Mouse (Mus musculus): ENCODE results near the gene Gcgr. TPM values are rescaled to one million over a fixed set of nuclear protein-coding genes. Genes with fewer than 3 reads are reported as not detected.
"Not testable (repeated sequence)": the region's sequence is repeated elsewhere in the genome, so short reads cannot be mapped to it uniquely, and the experiment has no call there.

The Gcgr gene
- total RNA-seq, 1 experiment, result 0.40 TPM

DNA sequence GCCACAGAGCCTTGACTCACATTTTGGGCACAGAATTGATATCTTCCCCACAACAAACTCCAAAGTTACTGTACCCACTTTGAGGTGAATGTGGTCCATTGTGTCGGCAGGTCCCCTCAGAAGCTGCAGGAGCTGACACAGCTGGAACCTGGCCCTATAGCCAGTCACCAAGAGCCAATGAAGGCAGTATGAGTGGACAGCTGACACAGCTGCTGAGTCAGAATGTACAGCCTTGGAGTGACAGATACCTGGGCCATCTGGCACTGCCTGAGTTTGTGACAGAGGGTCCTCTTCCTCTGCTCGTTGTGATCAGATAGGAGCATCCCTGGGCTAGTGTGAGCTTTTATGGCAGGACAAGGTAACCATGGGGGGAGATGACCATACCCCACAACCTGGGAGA lies 24.8 kb downstream of the Gcgr start:
- no peak overlapping the region for H3K4me3 ChIP-seq (ENCODE audit: insufficient read depth in 1 of 2, low read depth in 1 of 2, low read length in 2 of 2, poor library complexity in 1 of 2, severe bottlenecking in 1 of 2)
- H3K9ac ChIP-seq (ENCODE audit: insufficient read depth, low read depth, low read length, poor library complexity, severe bottlenecking), result no peak overlapping the region
- DNase-seq (ENCODE audit: low read depth, low spot score), result no peak
- no peaks in the 10 kb centered on the region for H3K9me3 ChIP-seq (ENCODE audit: control insufficient read depth, insufficient read depth, low read depth, low read length)
- H3K4me1 ChIP-seq (ENCODE audit: control insufficient read depth in 2 of 2, insufficient read depth in 2 of 2, low read length in 2 of 2, poor library complexity in 1 of 2), result peaks cover 0 to 5% of the 10 kb centered on the region in 2 experiments; a peak in 1 of 4 replicates
- no peak overlapping the region for H3K27ac ChIP-seq (ENCODE audit: insufficient read depth, low read depth, low read length, poor library complexity, severe bottlenecking)
- in situ Hi-C loops (cut with MboI; ENCODE audit: low sequenced_read_pairs in 2 of 2, unreplicated experiment in 2 of 2), result no loop called here
- peaks cover 6% of the 10 kb centered on the region for H3K36me3 ChIP-seq (ENCODE audit: control insufficient read depth, insufficient read depth, low read length, poor library complexity, severe bottlenecking)
- TF ChIP-seq HCFC1 (IDR thresholded peaks at IDR 0.05; ENCODE audit: borderline replicate concordance, insufficient read depth, low read length) (no peak), CHD2 (IDR thresholded peaks at IDR 0.05; ENCODE audit: low read depth, low read length) (no peak), ZNF384 (IDR thresholded peaks at IDR 0.05; ENCODE audit: low read depth, low read length) (no peak), ZC3H11A (IDR thresholded peaks at IDR 0.05; ENCODE audit: borderline replicate concordance, low read depth, low read length) (no peak), MAFK (IDR thresholded peaks at IDR 0.05; ENCODE audit: insufficient read depth, low read depth, low read length) (no peak)

- H3K4me3 ChIP-seq (ENCODE audit: insufficient read depth in 1 of 2, low read depth in 1 of 2, low read length in 2 of 2, poor library complexity in 1 of 2, severe bottlenecking in 1 of 2); DNase-seq (ENCODE audit: low read depth, low spot score); H3K9ac ChIP-seq (ENCODE audit: insufficient read depth, low read depth, low read length, poor library complexity, severe bottlenecking); H3K27ac ChIP-seq (ENCODE audit: insufficient read depth, low read depth, low read length, poor library complexity, severe bottlenecking); in situ Hi-C loops (cut with MboI; ENCODE audit: low sequenced_read_pairs in 2 of 2, unreplicated experiment in 2 of 2); H3K4me1 ChIP-seq (ENCODE audit: control insufficient read depth in 2 of 2, insufficient read depth in 2 of 2, low read length in 2 of 2, poor library complexity in 1 of 2); H3K9me3 ChIP-seq (ENCODE audit: control insufficient read depth, insufficient read depth, low read depth, low read length): not testable (repeated sequence)
- TF ChIP-seq ZNF384 (IDR thresholded peaks at IDR 0.05; ENCODE audit: low read depth, low read length), result peak; percentile 74
- peaks cover 40% of the 10 kb centered on the region for H3K36me3 ChIP-seq (ENCODE audit: control insufficient read depth, insufficient read depth, low read length, poor library complexity, severe bottlenecking)
These were observed 28.3 kb downstream of the Gcgr start for GRCm38 (mm10) chr11:120558843-120559242.

- no peak overlapping the region for H3K9ac ChIP-seq (ENCODE audit: insufficient read depth, low read depth, low read length, poor library complexity, severe bottlenecking)
- H3K27ac ChIP-seq (ENCODE audit: insufficient read depth, low read depth, low read length, poor library complexity, severe bottlenecking), result no peak overlapping the region
- H3K4me1 ChIP-seq (ENCODE audit: control insufficient read depth in 2 of 2, insufficient read depth in 2 of 2, low read length in 2 of 2, poor library complexity in 1 of 2), result no peaks in the 10 kb centered on the region
- H3K36me3 ChIP-seq (ENCODE audit: control insufficient read depth, insufficient read depth, low read length, poor library complexity, severe bottlenecking), result peaks cover 54% of the 10 kb centered on the region
- no peak overlapping the region for H3K4me3 ChIP-seq (ENCODE audit: insufficient read depth in 1 of 2, low read depth in 1 of 2, low read length in 2 of 2, poor library complexity in 1 of 2, severe bottlenecking in 1 of 2)
- in situ Hi-C loops (cut with MboI; ENCODE audit: low sequenced_read_pairs in 2 of 2, unreplicated experiment in 2 of 2), result no loop called here
- DNase-seq (ENCODE audit: low read depth, low spot score), result no peak
- no peaks in the 10 kb centered on the region for H3K9me3 ChIP-seq (ENCODE audit: control insufficient read depth, insufficient read depth, low read depth, low read length)
- TF ChIP-seq MAFK (IDR thresholded peaks at IDR 0.05; ENCODE audit: insufficient read depth, low read depth, low read length) (no peak), ZC3H11A (IDR thresholded peaks at IDR 0.05; ENCODE audit: borderline replicate concordance, low read depth, low read length) (no peak), HCFC1 (IDR thresholded peaks at IDR 0.05; ENCODE audit: borderline replicate concordance, insufficient read depth, low read length) (no peak), CHD2 (IDR thresholded peaks at IDR 0.05; ENCODE audit: low read depth, low read length) (no peak), ZNF384 (IDR thresholded peaks at IDR 0.05; ENCODE audit: low read depth, low read length) (no peak)
These were observed 30.6 kb downstream of the Gcgr start for GRCm38 (mm10) chr11:120560952-120561728.

GRCm38 (mm10) chr11:120562949-120563348 lies 32.5 kb downstream of the Gcgr start:
- Histone ChIP-seq H3K9me3 (ENCODE audit: control insufficient read depth, insufficient read depth, low read depth, low read length) (no peaks in the 10 kb centered on the region), H3K36me3 (ENCODE audit: control insufficient read depth, insufficient read depth, low read length, poor library complexity, severe bottlenecking) (peaks cover 68% of the 10 kb centered on the region), H3K4me1 (ENCODE audit: control insufficient read depth in 2 of 2, insufficient read depth in 2 of 2, low read length in 2 of 2, poor library complexity in 1 of 2) (no peaks in the 10 kb centered on the region), H3K27ac (ENCODE audit: insufficient read depth, low read depth, low read length, poor library complexity, severe bottlenecking) (no peak overlapping the region), H3K4me3 (ENCODE audit: insufficient read depth in 1 of 2, low read depth in 1 of 2, low read length in 2 of 2, poor library complexity in 1 of 2, severe bottlenecking in 1 of 2) (no peak overlapping the region), H3K9ac (ENCODE audit: insufficient read depth, low read depth, low read length, poor library complexity, severe bottlenecking) (no peak overlapping the region)
- no peak for DNase-seq (ENCODE audit: low read depth, low spot score)
- no peak for TF ChIP-seq HCFC1 (IDR thresholded peaks at IDR 0.05; ENCODE audit: borderline replicate concordance, insufficient read depth, low read length)
- no peak for TF ChIP-seq CHD2 (IDR thresholded peaks at IDR 0.05; ENCODE audit: low read depth, low read length)
- no peak for TF ChIP-seq ZNF384 (IDR thresholded peaks at IDR 0.05; ENCODE audit: low read depth, low read length)
- TF ChIP-seq ZC3H11A (IDR thresholded peaks at IDR 0.05; ENCODE audit: borderline replicate concordance, low read depth, low read length), result no peak
- no peak for TF ChIP-seq MAFK (IDR thresholded peaks at IDR 0.05; ENCODE audit: insufficient read depth, low read depth, low read length)
- in situ Hi-C loops (cut with MboI; ENCODE audit: low sequenced_read_pairs in 2 of 2, unreplicated experiment in 2 of 2), result no loop called here

- Histone ChIP-seq H3K9me3 (ENCODE audit: control insufficient read depth, insufficient read depth, low read depth, low read length) (no peaks in the 10 kb centered on the region), H3K27ac (ENCODE audit: insufficient read depth, low read depth, low read length, poor library complexity, severe bottlenecking) (no peak overlapping the region), H3K36me3 (ENCODE audit: control insufficient read depth, insufficient read depth, low read length, poor library complexity, severe bottlenecking) (peaks cover 75% of the 10 kb centered on the region), H3K4me3 (ENCODE audit: insufficient read depth in 1 of 2, low read depth in 1 of 2, low read length in 2 of 2, poor library complexity in 1 of 2, severe bottlenecking in 1 of 2) (no peak overlapping the region), H3K9ac (ENCODE audit: insufficient read depth, low read depth, low read length, poor library complexity, severe bottlenecking) (no peak overlapping the region), H3K4me1 (ENCODE audit: control insufficient read depth in 2 of 2, insufficient read depth in 2 of 2, low read length in 2 of 2, poor library complexity in 1 of 2) (no peaks in the 10 kb centered on the region)
- TF ChIP-seq ZNF384 (IDR thresholded peaks at IDR 0.05; ENCODE audit: low read depth, low read length) (no peak), CHD2 (IDR thresholded peaks at IDR 0.05; ENCODE audit: low read depth, low read length) (no peak), HCFC1 (IDR thresholded peaks at IDR 0.05; ENCODE audit: borderline replicate concordance, insufficient read depth, low read length) (no peak), ZC3H11A (IDR thresholded peaks at IDR 0.05; ENCODE audit: borderline replicate concordance, low read depth, low read length) (no peak), MAFK (IDR thresholded peaks at IDR 0.05; ENCODE audit: insufficient read depth, low read depth, low read length) (peak; percentile 88)
- no peak for DNase-seq (ENCODE audit: low read depth, low spot score)
- in situ Hi-C loops (cut with MboI; ENCODE audit: low sequenced_read_pairs in 2 of 2, unreplicated experiment in 2 of 2), result no loop called here
These were observed 34.6 kb downstream of the Gcgr start for GRCm38 (mm10) chr11:120565114-120565513.
